Mouse (Mus musculus) brain, embryonic 14.5 days (tissue): ENCODE measurements around the gene Cttnbp2.

Experiments
- CTCF ChIP-seq: fragments of 200-500 bp; IDR thresholded peaks from 2 replicates; pipeline ENCODE4 v1.5.1; 2012; ENCODE audit warnings: inconsistent platforms, mild to moderate bottlenecking, moderate library complexity, borderline replicate concordance; ENCODE audit not compliant: insufficient read depth, insufficient read length; ENCODE audit errors: extremely low read depth
- POLR2A ChIP-seq: fragments of 200-500 bp; IDR thresholded peaks from 2 replicates; pipeline ENCODE4 v1.6.1; 2012; ENCODE audit warnings: mild to moderate bottlenecking, inconsistent platforms, borderline replicate concordance; ENCODE audit not compliant: poor library complexity, insufficient read depth, insufficient read length, severe bottlenecking; ENCODE audit errors: extremely low read depth

DNA sequence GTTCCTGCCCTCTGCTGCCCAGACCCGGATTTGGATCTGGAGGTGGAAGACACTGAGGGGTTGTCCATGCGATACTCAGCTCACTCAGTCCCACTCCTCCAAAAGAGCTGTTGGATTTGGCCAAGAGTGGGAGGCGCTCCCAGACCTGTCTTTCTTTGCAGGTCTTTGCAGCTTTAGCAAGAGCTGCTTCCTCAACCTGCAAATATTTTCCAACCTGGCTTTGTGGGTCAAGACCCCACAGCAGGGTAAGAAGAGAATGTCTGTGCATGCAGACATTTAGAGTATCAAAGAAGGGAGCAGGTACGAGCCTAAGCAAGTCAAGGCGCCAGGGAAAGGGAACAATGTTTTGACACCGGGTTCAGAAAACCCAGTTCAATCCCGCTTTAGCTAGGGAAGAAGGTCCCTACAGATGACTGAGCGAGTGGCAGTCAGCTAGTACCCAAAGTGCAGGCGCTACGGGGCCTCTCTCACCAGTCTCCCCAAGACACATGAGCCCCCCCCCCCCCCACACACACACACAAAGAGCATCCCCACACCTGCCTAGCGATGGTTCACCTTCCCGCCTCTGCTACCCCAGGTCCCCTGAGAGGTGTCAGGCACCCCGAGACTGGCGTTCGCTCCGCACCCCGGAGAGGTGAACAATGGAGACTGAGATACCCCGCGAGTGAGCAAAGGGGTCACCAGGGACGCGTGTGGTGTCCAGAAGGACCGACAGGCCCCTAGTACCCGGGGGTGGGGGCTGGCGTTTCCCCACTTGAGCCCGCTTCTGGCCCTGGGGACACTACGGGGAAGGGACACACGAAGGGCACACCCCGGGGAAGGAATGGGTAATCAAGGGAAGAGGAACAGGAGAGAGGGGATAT lies 801 bp downstream of the Cttnbp2 start:
- TF ChIP-seq CTCF (no peak), POLR2A (no peak)
